Mouse (Mus musculus): ENCODE data around the gene Slc7a1. TPM values are rescaled to one million over a fixed set of nuclear protein-coding genes. Genes with fewer than 3 reads are reported as not detected.

Gene Slc7a1
- polyA plus RNA-seq, 2 experiments: 8.1 to 22.5 TPM

DNA sequence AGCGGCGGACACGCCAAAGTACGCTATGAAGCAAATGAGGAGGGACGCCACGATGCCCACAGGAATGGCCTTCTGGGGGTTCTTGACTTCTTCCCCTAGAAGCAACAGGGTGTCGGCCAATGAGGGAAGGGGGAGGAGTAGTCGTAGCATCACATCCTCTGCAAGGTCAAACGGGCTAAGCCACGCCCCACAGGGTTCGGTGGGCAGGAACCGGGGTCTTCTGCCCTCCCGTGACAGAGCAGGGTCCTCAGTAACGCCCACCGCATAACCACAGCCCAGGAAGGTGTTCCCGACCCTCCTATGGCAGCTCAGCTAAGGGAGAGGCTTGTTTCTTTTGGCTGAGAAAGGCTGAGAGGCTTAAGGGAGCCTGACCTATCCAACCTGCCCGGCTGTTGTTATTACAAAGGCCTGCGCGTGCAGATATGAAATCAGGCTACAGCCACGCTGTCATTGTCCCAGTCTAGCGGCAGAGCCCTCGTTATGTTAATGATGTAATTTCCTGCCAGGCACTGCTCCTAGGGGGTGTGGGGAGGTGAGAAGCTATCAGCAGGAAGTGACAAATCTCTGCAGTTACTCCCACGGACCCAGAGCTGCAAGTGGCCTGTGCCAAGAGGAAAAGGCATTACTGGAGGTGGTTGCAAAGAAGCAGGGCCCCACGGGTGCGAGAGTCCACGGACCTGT, 57.5 kb downstream of the Slc7a1 start:
- no peak overlapping the region for H3K9ac ChIP-seq (ENCODE audit: low read depth, low read length, severe bottlenecking)
- peaks cover 25% of the 10 kb centered on the region for H3K4me1 ChIP-seq (ENCODE audit: control insufficient read depth, insufficient read depth, low read length)
- H3K4me2 ChIP-seq (replicated peaks; ENCODE audit: low read depth, low read length, severe bottlenecking): peak overlapping the region; percentile 35
- H3K36me3 ChIP-seq (ENCODE audit: control insufficient read depth, insufficient read depth, low read length): no peaks in the 10 kb centered on the region; the same call in 1 of the 2 replicates
- ATAC-seq (ENCODE audit: low FRiP score, low read depth): peak; percentile 54; the same call in 1 of the 2 replicates
- TF ChIP-seq POLR2A (IDR thresholded peaks at IDR 0.05; ENCODE audit: borderline replicate concordance, extremely low read depth, insufficient read depth, insufficient read length): no peak
- H3K27me3 ChIP-seq (ENCODE audit: control insufficient read depth, insufficient read depth, low read length): no peaks in the 10 kb centered on the region
- DNase-seq (ENCODE audit: low spot score): peak; percentile 54
- H3K4me3 ChIP-seq (replicated peaks; ENCODE audit: low read length): peak overlapping the region; percentile 8; the same call in 1 of the 2 replicates
- 33% methylated on average over 25 of the region's 26 CpGs for WGBS
- H3K27ac ChIP-seq (replicated peaks; ENCODE audit: low read depth, low read length): peak overlapping the region; percentile 16; the same call in 1 of the 2 replicates
- H3K9me3 ChIP-seq (ENCODE audit: control insufficient read depth, low read length): no peaks in the 10 kb centered on the region

DNA sequence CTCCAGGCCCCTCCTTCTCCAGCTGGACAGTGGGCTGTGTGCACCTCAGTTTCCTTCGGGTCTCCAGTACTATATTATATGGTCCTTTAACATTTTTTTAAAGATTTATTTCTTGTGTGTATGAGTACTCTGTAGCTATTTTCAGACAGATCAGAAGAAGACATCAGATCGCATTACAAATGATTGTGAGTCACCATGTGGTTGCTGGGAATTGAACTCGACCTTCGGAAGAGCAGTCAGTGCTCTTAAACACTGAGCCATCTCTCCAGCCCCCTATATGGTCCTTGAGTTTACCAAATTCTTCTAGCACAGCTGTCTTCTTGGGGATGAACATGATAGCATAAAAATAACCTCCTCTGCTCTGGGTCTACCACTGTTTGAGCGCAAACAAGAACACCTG, 60.6 kb downstream of the Slc7a1 start:
- Histone ChIP-seq H3K9ac (ENCODE audit: low read depth, low read length, severe bottlenecking) (no peak overlapping the region), H3K27me3 (ENCODE audit: control insufficient read depth, insufficient read depth, low read length) (no peaks in the 10 kb centered on the region), H3K4me3 (replicated peaks; ENCODE audit: low read length) (no peak overlapping the region), H3K36me3 (ENCODE audit: control insufficient read depth, insufficient read depth, low read length) (peaks cover 6% of the 10 kb centered on the region), H3K4me2 (replicated peaks; ENCODE audit: low read depth, low read length, severe bottlenecking) (no peak overlapping the region), H3K9me3 (ENCODE audit: control insufficient read depth, low read length) (no peaks in the 10 kb centered on the region), H3K27ac (replicated peaks; ENCODE audit: low read depth, low read length) (no peak overlapping the region), H3K4me1 (ENCODE audit: control insufficient read depth, insufficient read depth, low read length) (peaks cover 16% of the 10 kb centered on the region)
- no peak for ATAC-seq (ENCODE audit: low FRiP score, low read depth)
- TF ChIP-seq POLR2A (IDR thresholded peaks at IDR 0.05; ENCODE audit: borderline replicate concordance, extremely low read depth, insufficient read depth, insufficient read length): no peak
- DNase-seq (ENCODE audit: low spot score): no peak
- 92% methylated on average over 5 of the region's 5 CpGs for WGBS

DNA sequence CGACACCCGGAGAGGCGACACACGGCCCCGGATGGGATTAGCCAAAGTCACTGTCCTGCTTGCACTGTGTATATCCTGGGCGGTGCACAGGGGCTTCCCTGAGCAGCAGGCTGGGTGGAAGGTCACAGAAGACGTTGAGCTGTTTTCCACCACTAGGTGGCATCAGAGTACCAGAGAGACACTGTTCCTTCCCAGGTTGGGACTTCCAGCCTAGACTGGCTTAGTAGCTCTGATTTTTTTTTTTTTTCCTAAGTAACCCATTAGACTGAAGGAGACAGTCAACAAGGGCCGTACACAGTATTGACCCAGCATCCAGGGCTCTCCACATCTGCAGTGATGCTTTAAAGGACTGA, 67.1 kb downstream of the Slc7a1 start:
- TF ChIP-seq POLR2A (IDR thresholded peaks at IDR 0.05; ENCODE audit: borderline replicate concordance, extremely low read depth, insufficient read depth, insufficient read length): no peak
- no peak overlapping the region for H3K4me3 ChIP-seq (replicated peaks; ENCODE audit: low read length)
- H3K9me3 ChIP-seq (ENCODE audit: control insufficient read depth, low read length): no peaks in the 10 kb centered on the region
- DNase-seq (ENCODE audit: low spot score) (peak; percentile 88), ATAC-seq (ENCODE audit: low FRiP score, low read depth) (peak; percentile 75)
- H3K27me3 ChIP-seq (ENCODE audit: control insufficient read depth, insufficient read depth, low read length): no peaks in the 10 kb centered on the region
- peaks cover 19% of the 10 kb centered on the region for H3K36me3 ChIP-seq (ENCODE audit: control insufficient read depth, insufficient read depth, low read length)
- H3K9ac ChIP-seq (ENCODE audit: low read depth, low read length, severe bottlenecking): no peak overlapping the region
- H3K4me2 ChIP-seq (replicated peaks; ENCODE audit: low read depth, low read length, severe bottlenecking): no peak overlapping the region
- no peaks in the 10 kb centered on the region for H3K4me1 ChIP-seq (ENCODE audit: control insufficient read depth, insufficient read depth, low read length)
- no peak overlapping the region for H3K27ac ChIP-seq (replicated peaks; ENCODE audit: low read depth, low read length)
- 32% methylated on average over 8 of the region's 8 CpGs for whole genome bisulfite sequencing

DNA sequence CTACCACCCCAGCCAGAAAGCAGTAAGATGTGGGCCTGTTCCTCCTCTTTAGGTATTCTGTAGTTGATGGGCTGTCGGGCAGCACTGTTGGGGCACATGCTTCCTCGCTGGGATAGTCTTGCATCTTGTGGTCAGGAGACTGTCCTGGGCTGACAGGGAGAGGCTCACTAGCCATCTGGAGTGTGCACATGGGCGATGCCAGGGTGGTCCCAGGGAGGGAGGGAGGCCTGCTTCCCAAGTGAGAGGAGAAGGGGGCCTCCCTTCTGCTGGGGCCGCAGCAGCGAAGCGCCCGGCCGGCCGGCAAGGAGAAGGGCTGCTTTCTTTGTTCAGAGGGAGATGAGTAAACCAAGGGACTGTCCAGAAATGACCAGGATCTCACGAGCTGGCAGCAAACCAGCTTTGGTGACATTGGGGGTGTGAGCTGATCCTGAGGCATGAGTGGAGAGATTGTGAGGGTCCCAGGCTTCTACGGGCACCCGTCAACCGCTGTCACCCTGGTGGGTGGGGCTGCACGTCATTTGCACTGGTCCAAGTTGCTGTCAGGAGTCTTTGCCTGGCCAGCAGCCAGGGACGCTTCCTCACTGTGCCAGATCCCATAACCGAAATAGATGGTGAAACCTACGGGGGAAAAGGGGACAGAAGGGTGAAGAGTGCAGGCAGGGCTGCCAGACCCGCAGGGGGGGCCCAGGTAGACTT, 67.6 kb downstream of the Slc7a1 start:
- Histone ChIP-seq H3K36me3 (ENCODE audit: control insufficient read depth, insufficient read depth, low read length) (peaks cover 19% of the 10 kb centered on the region), H3K27me3 (ENCODE audit: control insufficient read depth, insufficient read depth, low read length) (no peaks in the 10 kb centered on the region), H3K27ac (replicated peaks; ENCODE audit: low read depth, low read length) (no peak overlapping the region), H3K9me3 (ENCODE audit: control insufficient read depth, low read length) (no peaks in the 10 kb centered on the region), H3K4me1 (ENCODE audit: control insufficient read depth, insufficient read depth, low read length) (no peaks in the 10 kb centered on the region), H3K4me3 (replicated peaks; ENCODE audit: low read length) (no peak overlapping the region), H3K9ac (ENCODE audit: low read depth, low read length, severe bottlenecking) (no peak overlapping the region), H3K4me2 (replicated peaks; ENCODE audit: low read depth, low read length, severe bottlenecking) (no peak overlapping the region)
- TF ChIP-seq POLR2A (IDR thresholded peaks at IDR 0.05; ENCODE audit: borderline replicate concordance, extremely low read depth, insufficient read depth, insufficient read length): no peak
- no peak for DNase-seq (ENCODE audit: low spot score)
- no peak for ATAC-seq (ENCODE audit: low FRiP score, low read depth)
- WGBS: 89% methylated on average over 18 of the region's 18 CpGs

DNA sequence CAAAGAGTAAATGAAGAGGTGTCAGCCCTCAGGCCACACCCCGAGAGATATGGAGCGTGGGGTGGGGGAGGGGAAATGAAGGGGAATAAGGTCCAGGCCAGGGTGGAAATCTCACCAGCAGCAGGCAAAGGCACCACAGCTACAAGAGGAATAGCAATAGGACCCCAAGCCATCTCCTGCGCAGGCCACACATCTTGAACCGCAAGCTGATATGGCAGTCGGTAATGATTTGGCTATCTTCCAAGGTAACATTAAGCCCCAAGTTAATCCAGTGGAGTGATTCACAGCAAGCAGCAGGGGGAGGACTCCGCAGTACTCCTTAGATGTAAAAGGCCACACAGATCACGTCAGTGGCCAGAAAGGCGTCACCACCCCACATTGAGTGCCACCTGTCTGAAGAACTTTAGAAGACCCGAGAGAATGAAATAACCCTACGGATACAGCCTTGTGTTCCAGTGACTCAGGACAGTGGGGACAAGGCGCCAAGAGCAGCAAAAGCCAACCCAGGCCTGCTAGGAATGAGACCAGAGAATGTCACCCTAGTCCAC, 68.4 kb downstream of the Slc7a1 start:
- TF ChIP-seq POLR2A (IDR thresholded peaks at IDR 0.05; ENCODE audit: borderline replicate concordance, extremely low read depth, insufficient read depth, insufficient read length): no peak
- ATAC-seq (ENCODE audit: low FRiP score, low read depth) (no peak; the same call in 1 of the 2 replicates), DNase-seq (ENCODE audit: low spot score) (no peak)
- Histone ChIP-seq H3K4me1 (ENCODE audit: control insufficient read depth, insufficient read depth, low read length) (no peaks in the 10 kb centered on the region), H3K9me3 (ENCODE audit: control insufficient read depth, low read length) (no peaks in the 10 kb centered on the region), H3K27ac (replicated peaks; ENCODE audit: low read depth, low read length) (no peak overlapping the region), H3K27me3 (ENCODE audit: control insufficient read depth, insufficient read depth, low read length) (no peaks in the 10 kb centered on the region), H3K36me3 (ENCODE audit: control insufficient read depth, insufficient read depth, low read length) (peaks cover 19% of the 10 kb centered on the region), H3K4me2 (replicated peaks; ENCODE audit: low read depth, low read length, severe bottlenecking) (no peak overlapping the region), H3K9ac (ENCODE audit: low read depth, low read length, severe bottlenecking) (no peak overlapping the region), H3K4me3 (replicated peaks; ENCODE audit: low read length) (no peak overlapping the region)
- WGBS: 66% methylated on average over 11 of the region's 11 CpGs

All from limb, embryonic 14.5 days (tissue).